Mouse (Mus musculus) testis, adult 2 months (tissue): ENCODE measurements around the gene Pdik1l.

Experiments used
- CTCF ChIP-seq: fragments of 200-500 bp; IDR thresholded peaks from 2 replicates; pipeline ENCODE4 v1.5.1; 2012; ENCODE audit warnings: low read depth, mild to moderate bottlenecking, inconsistent platforms, low read length, moderate library complexity; ENCODE audit not compliant: control insufficient read depth, insufficient read depth, insufficient replicate concordance
- POLR2A ChIP-seq: fragments of 200-500 bp; IDR thresholded peaks from 2 replicates; pipeline ENCODE4 v1.6.1; 2012; ENCODE audit warnings: low read depth, mild to moderate bottlenecking, inconsistent platforms, low read length, moderate library complexity; ENCODE audit not compliant: control insufficient read depth

GRCm38 (mm10) chr4:134319074-134319473, 31.4 kb upstream of the Pdik1l start:
- no peak for TF ChIP-seq CTCF
- no peak for TF ChIP-seq POLR2A
